8 mouse cellular contexts compared by ENCODE assay signal in genomic region chr19:7606801-7607689, GRCm38 (mm10). TPM values are rescaled to one million over a fixed set of nuclear protein-coding genes. Genes with fewer than 3 reads are reported as not detected.
DNase-seq lines count a peak whose midpoint lies in the region; ATAC-seq lines count a peak whose summit lies in the region.

Gene Lgals12 (minus strand): TSS chr19:7607193.

- H3K27ac ChIP-seq in forebrain, embryonic 14.5 days (ENCODE audit: low read depth, low read length), result peak within 1 kb of the TSS; percentile 88
- peak within 1 kb of the TSS; percentile 84 for H3K27ac ChIP-seq in lung, embryonic 15.5 days

- DNase-seq in forebrain, embryonic 14.5 days (ENCODE audit: low spot score), result peak; percentile 66
- DNase-seq in kidney, adult 18-20 months, result peak; percentile 35
- peak; percentile 30 for DNase-seq in right cerebral cortex, postnatal 14 days
- no peak for DNase-seq in urinary bladder, postnatal 14 days (ENCODE audit: low spot score)

- H3K27me3 ChIP-seq in megakaryocyte, embryonic 14.5 days (replicated peaks), result peaks cover 71% of the 10 kb centered on the region
- 0 out of 2 replicates have a peak, but pooled peaks cover 4% of the 10 kb centered on the region for H3K27me3 ChIP-seq in forebrain, embryonic 14.5 days (replicated peaks; ENCODE audit: control insufficient read depth, insufficient read depth, low read length)
- H3K27me3 ChIP-seq in lung, embryonic 15.5 days, result no peaks in the 10 kb centered on the region

- WGBS in forebrain, embryonic 14.5 days, result 7% methylated on average over 15 of the region's 15 CpGs
- WGBS in lung, embryonic 15.5 days, result 6% methylated on average over 15 of the region's 15 CpGs

- no peaks in the 10 kb centered on the region for H3K9me3 ChIP-seq in megakaryocyte, embryonic 14.5 days
- no peaks in the 10 kb centered on the region for H3K9me3 ChIP-seq in forebrain, embryonic 14.5 days (replicated peaks; ENCODE audit: control insufficient read depth, low read length)
- H3K9me3 ChIP-seq in lung, embryonic 15.5 days, result no peaks in the 10 kb centered on the region

- H3K4me1 ChIP-seq in megakaryocyte, embryonic 14.5 days, result peaks cover 49% of the 10 kb centered on the region
- peaks cover 21% of the 10 kb centered on the region for H3K4me1 ChIP-seq in forebrain, embryonic 14.5 days (ENCODE audit: control insufficient read depth, insufficient read depth, low read length)
- H3K4me1 ChIP-seq in lung, embryonic 15.5 days, result peaks cover 36% of the 10 kb centered on the region

- ATAC-seq in megakaryocyte, adult 5-6 weeks (ENCODE audit: poor library complexity, severe bottlenecking), result no peak
- peak; percentile 36 for ATAC-seq in forebrain, embryonic 14.5 days
- ATAC-seq in lung, embryonic 15.5 days (ENCODE audit: borderline replicate concordance, extremely low read depth, low FRiP score, low TSS enrichment), result peak; percentile 47; the same call in 1 of the 2 replicates
- no peak for ATAC-seq in cerebellum, adult (ENCODE audit: insufficient number of reproducible peaks, low FRiP score, low TSS enrichment)

- peak within 1 kb of the TSS; percentile 3 for H3K4me3 ChIP-seq in megakaryocyte, embryonic 14.5 days (replicated peaks)
- peak within 1 kb of the TSS; percentile 23 for H3K4me3 ChIP-seq in forebrain, embryonic 14.5 days (ENCODE audit: low read depth, low read length)
- peak within 1 kb of the TSS; percentile 26 for H3K4me3 ChIP-seq in lung, embryonic 15.5 days

- H3K36me3 ChIP-seq in megakaryocyte, embryonic 14.5 days (replicated peaks; ENCODE audit: low read length), result no peaks in the 10 kb centered on the region
- H3K36me3 ChIP-seq in forebrain, embryonic 14.5 days (ENCODE audit: control insufficient read depth, insufficient read depth, low read length), result no peaks in the 10 kb centered on the region
- H3K36me3 ChIP-seq in lung, embryonic 15.5 days, result no peaks in the 10 kb centered on the region

- H3K9ac ChIP-seq in forebrain, embryonic 14.5 days (ENCODE audit: low read length), result peak within 1 kb of the TSS; percentile 35; the same call in 1 of the 2 replicates
- H3K9ac ChIP-seq in lung, embryonic 15.5 days, result peak within 1 kb of the TSS; percentile 14; the same call in 1 of the 2 replicates

- H3K4me2 ChIP-seq in forebrain, embryonic 14.5 days (ENCODE audit: low read length), result peak within 1 kb of the TSS; percentile 62
- H3K4me2 ChIP-seq in lung, embryonic 15.5 days, result peak within 1 kb of the TSS; percentile 58

RNA-seq across cellular contexts. Expression of gene Lgals12, which starts in this region (rescaled TPM):
- polyA plus RNA-seq in megakaryocyte, embryonic 14.5 days (2012; ENCODE audit: insufficient read depth, low replicate concordance), result not detected in 2 replicates
- not detected in 2 replicates for total RNA-seq in megakaryocyte, adult 5-6 weeks (2015)
- total RNA-seq in megakaryocyte, adult 5-6 weeks (2017), result not detected in 2 replicates
- polyA plus RNA-seq in forebrain, embryonic 14.5 days (2014; fragmentation: Nextera tagmentation; extraction: Ambion mirVana), result 0.14 and 0.20 TPM in 2 replicates
- polyA plus RNA-seq in lung, embryonic 15.5 days (2015; fragmentation: Nextera tagmentation; extraction: Ambion mirVana), result 1.1 and 1.6 TPM in 2 replicates

Comparison
In these comparisons a context has a peak if more than half of its experiments do, and no peak if none do; other contexts are left out.
1. Peak in DNase-seq, ATAC-seq, H3K4me3 ChIP-seq, H3K27ac ChIP-seq, H3K9ac ChIP-seq and H3K4me2 ChIP-seq in forebrain, embryonic 14.5 days; RNA of the gene not detected or under 1 TPM.